Mouse (Mus musculus) right cerebral cortex, postnatal 10 days (tissue): ENCODE measurements around the gene Hpgds.
A peak's percentile ranks its signal among the peaks of the same experiment; 100 is the strongest.

ENCODE experiments used
- DNase-seq, 2 experiments: peaks; one replicate each; pipeline ENCODE4 v3.0.0; 2021; ENCODE audit warnings: low spot score in 2 of 2

The Hpgds gene

DNA sequence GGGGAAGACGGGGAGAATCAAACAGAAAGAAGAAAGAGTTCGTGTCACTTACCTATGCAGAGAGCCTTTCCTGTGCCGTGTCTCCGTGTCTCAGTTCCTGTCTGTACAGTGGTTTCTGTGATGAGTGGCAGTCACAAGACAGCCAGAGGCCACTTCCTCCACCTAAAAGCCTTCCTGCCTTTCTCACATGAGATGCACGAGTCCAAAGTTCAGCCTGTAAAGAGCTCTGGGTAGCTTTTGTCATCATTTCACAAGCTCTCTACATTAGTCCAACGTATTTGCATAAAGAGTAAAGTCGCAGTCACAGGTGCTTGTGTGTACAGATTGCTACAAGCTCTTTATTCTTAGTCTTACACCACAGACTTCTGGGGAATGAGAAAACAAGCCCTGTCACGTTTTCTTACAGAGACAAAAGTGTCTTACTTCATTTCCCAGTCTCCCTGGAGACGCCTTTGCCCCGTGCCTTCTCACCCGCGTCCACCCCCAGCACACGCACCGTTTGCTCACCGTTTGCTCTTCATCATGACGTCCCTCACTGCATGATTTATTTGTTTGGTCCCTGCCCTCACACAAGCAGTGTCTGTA lies at the start of gene Hpgds:
Gene Hpgds (minus strand): TSS at position 288 of the 585 bp plus-strand sequence.
- no peak for DNase-seq

DNA sequence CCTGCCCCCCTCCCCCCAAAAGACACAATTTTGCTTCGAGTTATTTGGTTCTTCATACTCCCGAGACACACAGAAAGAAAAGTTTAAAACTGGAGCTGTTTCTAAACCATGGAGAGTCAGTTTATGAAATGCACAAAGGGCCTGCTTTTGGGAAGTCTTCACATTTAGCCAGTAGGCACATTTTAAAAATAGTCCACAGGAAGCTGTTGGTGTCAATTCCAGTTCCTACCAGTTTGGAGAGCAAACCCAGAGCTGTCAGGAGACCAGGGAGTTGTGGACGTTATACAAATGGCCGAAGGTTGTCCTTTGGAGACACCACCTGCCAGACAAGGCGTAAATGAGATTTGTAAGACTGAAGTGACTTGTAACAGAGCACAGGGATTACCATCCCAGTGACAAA lies 20.3 kb upstream of the Hpgds start:
- DNase-seq = no peak

DNA sequence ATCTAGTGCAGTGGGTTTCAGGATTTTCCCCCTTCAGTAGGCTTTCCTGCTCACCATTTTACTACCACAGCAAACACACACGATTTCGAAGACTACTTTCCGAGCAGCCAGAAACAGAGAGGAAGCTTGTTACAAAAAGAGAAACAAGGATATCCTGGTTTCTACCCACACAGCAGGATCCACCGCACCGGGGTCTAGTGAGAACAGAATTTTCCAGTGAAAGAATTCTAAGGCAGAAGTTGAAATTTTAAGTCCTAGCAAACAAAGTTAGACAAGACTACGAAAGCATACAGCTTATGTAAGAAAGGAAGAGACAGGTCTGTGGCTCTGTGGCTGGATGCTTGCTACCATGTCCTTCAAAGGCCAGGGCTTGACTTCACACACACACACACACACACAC lies 19.4 kb upstream of the Hpgds start:
- peak; percentile 31 to 43 for DNase-seq

DNA sequence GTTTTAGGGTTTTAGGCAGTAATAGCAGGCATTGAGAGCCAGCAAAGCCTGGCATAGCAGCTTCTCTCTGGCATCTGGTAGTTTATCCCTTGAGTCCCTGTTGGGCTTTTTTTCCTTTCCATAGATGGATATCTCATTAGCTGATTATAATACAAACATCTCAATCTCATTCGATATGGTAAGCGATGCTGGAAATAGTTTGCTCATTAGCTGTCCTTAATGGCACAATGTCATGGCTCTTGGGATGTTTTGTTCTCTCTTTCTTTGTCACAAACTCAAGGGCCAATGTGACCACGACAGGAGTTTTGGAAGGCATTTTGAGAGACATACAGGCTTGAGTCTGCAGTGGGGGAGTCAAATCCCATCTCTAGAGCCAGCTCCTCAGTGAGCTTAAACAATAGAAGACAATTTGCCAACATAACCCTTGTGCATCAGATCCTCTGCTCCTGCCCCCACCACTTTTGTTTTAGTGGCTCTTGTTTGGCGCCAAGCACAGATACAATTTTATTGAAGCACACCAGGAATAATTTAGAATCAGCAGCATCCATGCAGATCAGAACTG lies 14.8 kb upstream of the Hpgds start:
- DNase-seq = no peak

DNA sequence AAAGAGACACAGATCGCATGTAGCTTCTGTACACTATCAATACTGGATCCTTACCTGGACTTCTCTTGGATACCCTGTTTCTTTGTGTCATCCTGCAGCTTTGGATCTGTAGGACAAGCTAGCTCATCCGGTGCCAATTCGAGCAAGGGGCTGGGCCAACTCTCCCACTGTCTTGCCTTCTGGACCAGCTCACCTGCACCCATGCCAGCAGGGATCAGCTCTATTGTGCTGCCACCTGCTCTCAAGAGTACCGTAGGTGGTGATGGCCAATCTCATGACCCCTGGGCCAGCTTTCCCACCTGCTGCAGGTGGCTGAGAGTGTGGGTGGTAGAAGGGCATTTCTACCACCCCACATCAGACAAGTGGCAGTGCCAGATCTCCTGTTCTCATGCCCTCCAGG lies 12.3 kb upstream of the Hpgds start:
- DNase-seq = no peak

DNA sequence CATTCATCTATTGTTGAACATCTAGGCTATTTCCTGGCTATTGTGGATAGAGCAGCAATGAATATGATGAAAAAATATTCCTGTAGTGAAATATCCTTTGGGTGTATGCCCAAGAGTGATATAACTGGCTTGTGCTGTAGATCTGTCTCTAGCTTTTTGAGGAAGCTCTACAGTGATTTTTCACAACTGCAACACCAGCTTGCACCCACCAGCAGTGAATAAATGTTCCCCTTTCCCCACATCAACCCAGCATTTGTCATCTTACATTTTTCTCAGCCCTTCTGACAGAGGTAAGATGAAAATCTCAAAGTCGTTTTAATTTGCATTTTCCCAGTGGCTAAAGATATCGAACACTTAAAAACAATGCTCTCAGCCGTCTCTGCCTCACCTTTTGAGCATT lies 8.9 kb upstream of the Hpgds start:
- no peak for DNase-seq

DNA sequence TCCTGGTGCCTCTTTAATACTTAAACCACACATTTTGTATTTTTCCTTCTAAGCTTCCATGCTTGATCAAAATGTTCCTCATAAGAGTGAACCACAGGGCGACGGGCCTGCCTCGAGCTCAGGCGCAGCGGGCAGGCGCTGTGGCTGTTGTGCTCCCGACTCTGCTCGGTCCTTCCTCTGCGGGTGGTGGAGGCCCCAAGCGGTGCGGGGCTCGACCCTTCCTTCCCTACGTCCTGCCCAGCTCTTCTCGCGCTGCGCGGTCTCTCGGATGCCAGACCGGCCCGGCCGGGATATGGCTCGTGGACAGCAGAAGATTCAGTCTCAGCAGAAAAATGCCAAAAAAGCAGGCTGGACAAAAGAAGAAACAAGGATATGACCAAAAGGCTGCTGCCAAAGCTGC lies 6.0 kb upstream of the Hpgds start:
- DNase-seq = no peak

DNA sequence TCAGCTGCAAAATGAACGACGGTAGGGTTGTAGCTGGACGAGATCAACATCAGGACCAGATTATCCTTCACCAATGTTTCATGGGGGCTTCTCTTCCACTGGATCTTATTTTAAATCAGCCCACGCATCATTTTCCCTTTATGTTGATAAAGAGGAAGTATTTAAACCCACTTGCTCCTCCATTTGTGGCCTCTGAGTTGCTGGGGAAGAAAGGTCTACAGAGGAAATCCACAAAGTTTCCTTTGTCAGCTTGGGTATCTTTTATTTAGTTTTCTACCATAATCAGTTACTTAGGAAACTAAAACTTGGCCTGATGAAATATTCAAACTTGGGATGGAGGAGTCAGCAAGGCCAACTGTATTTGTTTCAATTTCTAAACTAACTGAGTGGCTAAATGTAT lies 1.7 kb upstream of the Hpgds start:
- DNase-seq = no peak

DNA sequence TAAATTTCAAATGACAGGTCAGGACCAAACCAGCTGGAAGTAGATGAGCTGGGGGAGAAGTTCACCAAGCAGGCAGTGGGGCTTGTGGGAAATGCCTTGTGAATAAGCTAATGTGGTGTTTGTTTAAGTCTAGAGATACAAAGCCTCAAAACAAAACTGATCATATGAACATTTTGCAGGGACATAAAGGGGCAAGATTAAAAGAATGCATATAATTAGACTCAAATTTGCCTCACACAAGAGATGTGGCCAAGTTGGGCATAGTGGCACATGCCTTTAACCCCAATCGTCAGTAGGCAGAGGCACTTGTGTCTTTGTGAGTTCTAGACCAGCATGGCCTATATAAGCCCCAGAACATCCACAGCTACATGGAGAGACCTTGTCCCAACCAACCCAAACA lies 2.4 kb downstream of the Hpgds start:
- DNase-seq = no peak

DNA sequence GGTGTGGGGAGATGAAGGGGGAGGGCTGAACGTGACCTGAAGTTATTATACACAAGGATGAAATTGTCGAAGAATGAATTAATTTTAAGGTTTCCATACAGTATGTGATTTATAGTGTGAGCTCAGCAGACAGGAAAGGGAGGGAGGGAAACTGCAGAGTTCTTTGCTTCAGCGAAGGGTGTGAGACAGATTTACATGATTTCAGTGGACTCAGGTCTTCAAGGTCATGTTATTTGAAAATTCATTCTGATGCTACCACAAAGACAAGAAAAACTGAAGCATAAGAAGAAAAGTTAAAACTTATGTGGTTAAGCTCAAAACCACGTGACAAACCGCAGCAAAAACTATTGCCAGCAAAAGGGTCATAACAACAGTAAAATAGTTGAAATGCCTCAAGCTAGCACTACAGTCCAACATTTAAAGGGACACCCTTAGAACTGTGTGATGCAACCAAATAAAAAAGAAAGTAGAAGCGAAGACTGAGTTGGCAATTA lies 3.9 kb downstream of the Hpgds start:
- DNase-seq = no peak

DNA sequence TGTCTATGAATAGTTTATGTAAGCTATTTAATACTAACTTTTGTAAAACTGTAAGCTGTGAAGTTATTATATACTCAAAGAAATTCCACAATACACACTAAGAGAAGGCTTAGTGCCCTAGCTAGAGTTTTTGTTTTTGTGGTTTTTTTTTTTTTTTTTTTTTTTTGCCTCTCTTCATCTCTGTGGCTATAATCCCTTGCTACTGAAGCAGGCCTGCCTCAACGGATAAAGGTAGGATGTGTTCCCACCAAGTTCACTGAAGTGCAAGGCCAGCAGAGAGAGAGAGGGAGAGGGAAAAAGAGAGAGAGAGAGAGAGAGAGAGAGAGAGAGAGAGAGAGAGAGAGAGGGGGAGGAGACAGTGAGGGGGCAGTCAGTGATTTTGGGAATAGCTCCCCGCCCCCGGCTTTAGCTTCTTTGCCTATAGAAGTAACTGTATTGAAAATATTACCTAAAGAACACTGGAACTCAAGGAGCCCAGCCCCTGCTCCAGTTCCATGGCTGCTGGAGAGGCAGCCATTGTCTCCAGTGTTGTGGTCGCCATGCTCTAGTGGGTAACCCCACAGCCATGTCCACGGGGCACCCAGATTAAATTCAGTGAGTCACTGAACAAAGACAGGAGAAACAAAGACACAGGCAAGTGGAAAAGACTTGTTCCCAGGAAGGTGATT lies 4.5 kb downstream of the Hpgds start:
- DNase-seq = no peak

DNA sequence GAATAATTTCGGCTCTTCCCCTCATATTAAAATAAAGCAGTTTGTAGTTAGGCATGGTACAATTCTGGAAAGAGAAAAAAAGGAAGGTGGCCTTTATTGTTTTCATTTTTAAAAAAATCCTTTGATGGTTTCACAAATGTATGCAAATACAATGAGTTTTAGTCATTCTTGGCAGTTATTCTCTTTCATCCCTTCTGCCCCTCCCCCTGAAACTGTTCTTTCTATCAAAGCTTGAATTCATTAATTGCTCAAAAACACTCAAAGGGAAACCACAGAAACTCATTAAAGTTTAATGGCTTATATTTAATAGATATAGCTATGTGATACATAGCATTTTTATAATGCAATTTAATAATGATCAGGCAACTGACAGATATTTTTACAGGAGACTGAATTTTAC lies 6.5 kb downstream of the Hpgds start:
- no peak for DNase-seq

DNA sequence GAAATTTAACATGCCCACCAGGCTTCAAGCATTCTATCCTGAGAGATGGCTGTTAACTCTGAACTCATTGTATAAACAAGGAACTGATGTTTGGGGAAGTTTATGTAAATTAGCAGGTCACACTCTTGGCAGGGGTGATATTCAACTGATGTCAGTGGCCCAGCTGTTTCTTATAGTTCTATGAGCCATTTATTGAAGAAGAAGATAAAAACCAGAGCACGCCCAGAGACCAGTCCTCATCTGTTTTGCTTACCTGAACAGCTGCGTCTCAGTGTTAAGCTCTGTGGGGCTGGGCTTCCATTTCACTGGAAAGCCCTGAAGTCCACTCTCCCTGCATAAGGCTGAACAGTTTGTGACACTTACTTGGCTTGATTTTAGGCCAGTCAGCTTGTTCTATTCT lies 6.9 kb downstream of the Hpgds start:
- DNase-seq = no peak

DNA sequence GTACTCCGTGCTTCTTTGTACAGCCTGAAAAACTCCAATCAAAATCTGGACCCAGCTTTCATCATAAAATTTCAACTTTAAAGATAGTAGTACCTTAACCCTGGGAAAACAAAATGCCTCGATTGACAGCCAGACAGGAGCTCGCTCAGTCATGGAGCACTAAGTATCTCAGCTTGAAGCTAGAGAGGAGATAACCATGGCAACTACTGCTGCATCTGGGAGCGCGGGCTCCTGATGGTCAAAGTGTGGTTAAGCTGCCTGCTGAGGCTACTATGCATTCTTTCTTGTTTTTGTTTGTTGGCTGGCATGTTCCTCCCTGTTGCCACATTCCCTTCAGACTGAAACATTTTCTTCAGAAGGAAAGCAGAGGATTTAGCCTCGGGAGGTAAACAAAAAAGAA lies 12.3 kb downstream of the Hpgds start:
- DNase-seq = no peak

DNA sequence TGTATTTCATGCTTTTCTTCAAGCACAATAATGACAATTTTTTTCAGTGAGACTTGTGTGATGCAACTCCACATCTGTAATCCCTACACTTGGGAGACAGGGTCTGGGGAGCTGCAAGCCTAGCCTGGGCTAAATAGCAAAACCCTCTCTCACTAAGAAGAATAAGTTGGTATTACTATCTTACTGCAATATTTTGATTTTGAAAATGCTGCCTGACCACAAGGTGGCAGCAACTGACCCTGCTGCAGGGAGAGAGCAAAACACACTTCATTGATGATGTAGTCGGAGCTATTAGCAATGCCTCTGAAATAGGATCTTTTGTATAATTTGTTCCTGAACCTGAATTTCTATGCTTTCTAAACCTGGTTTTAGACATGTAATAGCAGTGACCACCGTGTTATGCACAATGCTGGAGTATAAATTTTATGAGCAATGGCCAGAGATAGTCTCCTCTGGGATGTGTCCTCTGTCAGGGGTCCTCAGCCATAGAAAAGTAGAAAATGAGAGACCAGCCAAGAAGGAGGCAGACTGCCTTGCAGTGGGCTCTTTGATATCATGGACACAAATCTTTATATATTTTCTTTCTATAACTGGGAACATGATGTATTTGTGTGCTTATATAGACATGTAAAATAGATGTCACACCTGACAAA lies 18.5 kb downstream of the Hpgds start:
- peak; percentile 59 to 76 for DNase-seq

DNA sequence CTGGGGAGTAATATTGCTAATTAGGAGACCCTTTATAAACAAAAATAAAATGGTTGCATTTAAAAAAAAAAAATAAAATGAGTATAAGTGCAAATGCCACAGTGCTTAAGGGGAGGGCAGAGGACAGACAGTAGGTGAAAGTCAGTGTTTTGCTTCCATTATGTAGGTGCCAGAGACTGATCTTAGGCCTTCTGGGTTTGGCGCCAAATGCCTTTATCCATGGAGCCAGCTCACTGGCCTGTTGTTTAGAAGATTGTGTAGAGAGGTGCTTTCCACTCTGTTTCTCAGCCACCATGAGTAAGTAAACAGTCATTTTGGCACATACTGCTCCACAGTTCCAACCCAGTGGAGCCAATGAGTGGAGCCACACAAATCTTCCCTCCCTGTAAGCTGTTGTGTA lies 27.2 kb downstream of the Hpgds start:
- DNase-seq = no peak

DNA sequence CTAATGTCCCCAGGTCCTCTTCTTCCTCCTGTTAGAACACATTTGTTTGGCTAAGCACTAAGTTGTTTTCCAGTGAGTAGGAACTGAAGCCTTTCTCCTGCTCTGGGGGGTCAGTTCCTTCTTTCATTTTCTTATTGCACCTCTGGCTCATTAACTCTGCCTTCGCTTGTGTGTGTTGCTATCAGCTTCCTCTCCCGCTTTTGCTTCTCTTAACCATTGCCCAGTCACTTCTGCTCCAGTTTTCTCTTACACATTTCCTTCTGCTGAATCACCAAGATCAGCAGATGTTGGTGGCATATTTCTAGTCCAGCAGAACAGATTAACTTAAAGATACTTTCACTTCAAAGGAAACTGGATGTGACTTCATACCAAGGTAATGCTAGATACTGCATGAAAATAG lies 29.8 kb downstream of the Hpgds start:
- DNase-seq = no peak

DNA sequence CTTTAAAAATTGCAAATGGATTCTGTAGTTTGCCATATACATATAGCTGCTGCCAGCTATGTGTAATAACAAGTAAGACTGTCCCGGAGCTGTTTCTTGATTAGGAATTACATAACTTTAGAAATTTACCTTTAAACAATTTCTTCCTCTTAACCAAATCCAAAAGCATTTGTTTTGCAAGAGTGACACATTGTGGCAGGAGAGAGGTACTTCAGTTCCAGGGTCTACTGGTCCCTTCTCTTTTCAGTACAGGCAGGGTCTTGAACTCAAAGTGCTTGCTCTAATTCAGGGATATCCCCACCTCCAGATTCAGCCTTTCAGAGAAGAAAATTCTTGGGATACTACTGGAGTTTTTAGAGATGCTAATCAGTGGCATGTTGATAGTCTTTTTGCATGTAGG lies 65.6 kb downstream of the Hpgds start:
- DNase-seq = no peak

DNA sequence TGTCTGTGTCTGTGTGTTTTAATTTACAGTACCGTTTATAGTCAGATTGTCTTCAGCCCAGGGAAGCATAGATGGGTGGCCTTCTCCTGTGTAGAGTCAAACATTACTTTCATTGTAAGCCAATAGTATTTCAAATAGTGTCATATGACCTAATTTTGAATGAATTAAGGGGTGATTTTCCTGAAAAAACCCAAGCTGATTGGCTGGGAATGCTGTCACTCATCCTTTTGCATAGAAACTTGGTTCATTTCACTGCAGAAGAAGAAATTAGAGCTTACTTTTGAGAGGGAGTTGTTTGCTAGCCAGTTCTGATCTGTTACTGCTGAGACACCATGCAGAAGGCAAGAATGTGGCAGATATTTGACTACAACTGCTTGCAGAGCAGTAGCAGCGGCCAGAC lies 69.5 kb downstream of the Hpgds start:
- DNase-seq = peak in 1 of 2 experiments; percentile 31
